Mouse (Mus musculus) left cerebral cortex, postnatal 4 days (tissue): ENCODE measurements around the gene Rps6ka4. TPM values are rescaled to one million over a fixed set of nuclear protein-coding genes. Genes with fewer than 3 reads are reported as not detected.
A peak's percentile ranks its signal among the peaks of the same experiment; 100 is the strongest.

Experiments
- DNase-seq: peaks from one replicate; pipeline ENCODE4 v3.0.0-alpha.2; 2022
- intact Hi-C: fragments of 180-260 bp; cut with DNase I; formaldehyde crosslinking; loops from one replicate; pipeline ENCODE4 v1.15.1; 2025
- total RNA-seq, 2 experiments: library from RNA; stranded (reverse); gene quantifications; 2 replicates each; pipeline ENCODE4 v1.2.3; 2021

Gene Rps6ka4
- 10 to 100 TPM; 22.5 to 23.5 TPM for total RNA-seq

- intact Hi-C loops, result no loop called here
- DNase-seq, result no peak
Measured at GRCm38 (mm10) chr19:6840475-6841291, at the start of gene Rps6ka4. Gene Rps6ka4, minus strand, starts transcription at chr19:6840636.

- no peak for DNase-seq
- intact Hi-C loops, result no loop called here
Measured at GRCm38 (mm10) chr19:6877965-6878364, 37.5 kb upstream of the Rps6ka4 start.

- intact Hi-C loops, result no loop called here
- DNase-seq, result no peak
Measured at GRCm38 (mm10) chr19:6876799-6877198, 36.4 kb upstream of the Rps6ka4 start.

GRCm38 (mm10) chr19:6875834-6876233 is 35.4 kb upstream of the Rps6ka4 start:
- DNase-seq, result no peak
- intact Hi-C loops, result no loop called here

- no peak for DNase-seq
Measured at GRCm38 (mm10) chr19:6874257-6874656, 33.8 kb upstream of the Rps6ka4 start.

GRCm38 (mm10) chr19:6872701-6873100 is 32.3 kb upstream of the Rps6ka4 start:
- no peak for DNase-seq

More at GRCm38 (mm10) chr19:6874257-6874656, 33.8 kb upstream of the Rps6ka4 start:
- intact Hi-C loops, result no loop called here

GRCm38 (mm10) chr19:6871574-6872271 is 31.3 kb upstream of the Rps6ka4 start:
- intact Hi-C loops, result no loop called here
- DNase-seq, result no peak

More at GRCm38 (mm10) chr19:6872701-6873100, 32.3 kb upstream of the Rps6ka4 start:
- intact Hi-C loops, result no loop called here

- DNase-seq, result no peak
Measured at GRCm38 (mm10) chr19:6869355-6869754, 28.9 kb upstream of the Rps6ka4 start.

GRCm38 (mm10) chr19:6861451-6861850 is 21.0 kb upstream of the Rps6ka4 start:
- intact Hi-C loops, result loop anchor here (5.0 kb wide), 1 partner anchor 46 kb away; the partner anchor contains the start of gene Trmt112

More at GRCm38 (mm10) chr19:6869355-6869754, 28.9 kb upstream of the Rps6ka4 start:
- intact Hi-C loops, result no loop called here

GRCm38 (mm10) chr19:6860706-6861105 is 20.3 kb upstream of the Rps6ka4 start:
- intact Hi-C loops, result loop anchor here (5.0 kb wide), 1 partner anchor 47 kb away; the partner anchor contains the start of gene Trmt112
- DNase-seq, result no peak

More at GRCm38 (mm10) chr19:6861451-6861850, 21.0 kb upstream of the Rps6ka4 start:
- DNase-seq, result no peak

- intact Hi-C loops, result loop anchor here (5.0 kb wide), 1 partner anchor 47 kb away; the partner anchor contains the start of gene Trmt112
- no peak for DNase-seq
Measured at GRCm38 (mm10) chr19:6859971-6860370, 19.5 kb upstream of the Rps6ka4 start.

- DNase-seq, result no peak
- intact Hi-C loops, result no loop called here
Measured at GRCm38 (mm10) chr19:6859032-6859651, 18.7 kb upstream of the Rps6ka4 start.

GRCm38 (mm10) chr19:6858031-6858430 is 17.6 kb upstream of the Rps6ka4 start, which contains the start of gene Ccdc88b:
Gene Ccdc88b, minus strand, starts transcription at chr19:6858211.
- intact Hi-C loops, result no loop called here
- no peak for DNase-seq

- DNase-seq, result no peak
- intact Hi-C loops, result no loop called here
Measured at GRCm38 (mm10) chr19:6857391-6858005, 17.1 kb upstream of the Rps6ka4 start.

- intact Hi-C loops, result no loop called here
- DNase-seq, result no peak
Measured at GRCm38 (mm10) chr19:6857003-6857360, 16.5 kb upstream of the Rps6ka4 start.

- intact Hi-C loops, result no loop called here
- peak; percentile 61 for DNase-seq
Measured at GRCm38 (mm10) chr19:6856281-6857002, 16.0 kb upstream of the Rps6ka4 start.

- intact Hi-C loops, result no loop called here
- DNase-seq, result peak; percentile 85
Measured at GRCm38 (mm10) chr19:6855225-6856031, 15.0 kb upstream of the Rps6ka4 start.

- DNase-seq, result no peak
- intact Hi-C loops, result no loop called here
Measured at GRCm38 (mm10) chr19:6854658-6855057, 14.2 kb upstream of the Rps6ka4 start.

GRCm38 (mm10) chr19:6853903-6854302 is 13.5 kb upstream of the Rps6ka4 start:
- intact Hi-C loops, result no loop called here
- no peak for DNase-seq
